Mouse (Mus musculus): Measurements from ENCODE around the gene Rwdd3.

The Rwdd3 gene

DNA sequence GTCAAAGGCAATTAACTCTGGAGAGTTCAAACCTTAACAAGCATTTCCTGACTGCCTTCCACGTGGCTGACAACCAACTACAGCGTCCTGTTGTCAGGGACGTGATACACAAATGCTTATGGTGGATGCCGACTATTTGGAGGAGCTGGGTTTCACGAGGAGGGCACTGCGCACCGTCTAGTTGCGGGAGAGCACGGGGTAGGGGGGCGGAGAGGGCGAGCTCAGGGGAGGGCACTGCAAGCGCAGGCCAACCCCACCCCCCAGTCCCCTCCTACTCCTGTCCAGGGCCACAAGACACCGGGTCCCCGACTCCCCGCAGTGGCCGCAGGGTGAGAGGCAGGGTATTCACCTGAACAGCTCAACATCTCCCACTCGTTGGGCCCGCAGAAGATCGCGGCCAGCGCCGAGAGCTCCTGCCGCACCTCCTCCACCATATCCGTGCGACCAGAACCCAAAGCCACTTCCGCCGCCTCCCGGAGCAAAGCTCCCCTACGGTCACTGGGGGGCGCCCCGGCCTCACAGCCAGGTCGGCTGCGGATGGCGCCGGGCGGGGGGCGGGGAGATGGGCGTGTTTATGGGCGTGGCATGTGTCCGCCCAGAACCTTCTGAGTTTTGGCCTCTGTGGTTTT, at the start of gene Rwdd3:
TSS of gene Rwdd3 (minus strand) at position 453 of the 629 bp plus-strand sequence.
- DNase-seq, result peak; percentile 92

DNA sequence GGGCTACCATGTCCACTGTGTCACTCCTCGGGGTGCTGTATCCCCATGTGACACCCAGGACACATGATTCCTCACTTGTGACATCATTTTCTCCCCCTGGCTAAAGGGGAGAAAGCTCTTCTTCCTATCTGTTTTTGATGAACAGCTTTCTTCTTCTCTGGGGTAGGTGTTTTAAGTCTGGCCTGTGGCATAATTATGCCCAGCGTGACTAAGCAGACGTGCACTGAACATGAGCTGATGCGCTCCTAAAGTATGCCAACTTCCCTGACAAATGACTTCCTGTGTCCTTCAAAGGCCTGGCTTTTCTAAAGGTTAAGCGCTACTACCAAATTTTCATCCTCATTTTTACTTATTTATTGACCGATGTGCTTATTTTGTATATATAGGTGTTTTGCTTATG, 45.5 kb upstream of the Rwdd3 start:
- DNase-seq, result no peak

DNA sequence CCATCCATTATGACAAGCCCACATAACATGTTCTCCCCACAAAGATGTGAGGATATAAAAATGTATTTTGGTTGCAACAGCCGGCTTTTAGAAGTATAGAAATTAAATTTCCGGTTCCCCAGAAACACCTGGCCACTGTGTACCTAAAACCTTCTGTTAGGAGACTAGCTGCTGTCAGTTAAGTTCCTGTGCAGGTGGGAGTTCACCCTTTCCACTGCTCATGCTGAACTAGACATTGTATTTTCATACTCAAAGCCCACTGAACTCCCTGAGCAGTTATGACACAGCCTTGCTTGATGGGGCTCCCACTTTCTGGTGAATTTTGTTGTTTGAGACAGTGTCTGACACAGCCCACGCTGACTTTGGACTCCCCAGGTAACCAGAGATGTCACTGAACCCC, 42.0 kb upstream of the Rwdd3 start:
- no peak for DNase-seq

DNA sequence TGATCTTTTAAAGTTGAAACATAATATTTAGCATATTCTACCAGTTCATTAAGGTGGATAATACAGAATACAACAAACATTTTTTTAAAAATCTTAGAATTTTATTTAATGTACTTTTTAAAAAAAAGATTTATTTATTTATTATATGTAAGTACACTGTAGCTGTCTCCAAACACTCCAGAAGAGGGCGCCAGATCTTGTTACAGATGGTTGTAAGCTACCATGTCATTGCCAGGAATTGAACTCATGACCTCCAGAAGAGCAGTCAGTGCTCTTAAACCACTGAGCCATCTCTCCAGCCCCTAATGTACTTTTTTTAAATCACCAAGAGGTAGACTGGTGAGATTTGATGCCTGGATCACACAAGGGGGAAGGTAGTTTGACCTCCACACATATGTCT, 40.7 kb upstream of the Rwdd3 start:
- DNase-seq, result no peak

DNA sequence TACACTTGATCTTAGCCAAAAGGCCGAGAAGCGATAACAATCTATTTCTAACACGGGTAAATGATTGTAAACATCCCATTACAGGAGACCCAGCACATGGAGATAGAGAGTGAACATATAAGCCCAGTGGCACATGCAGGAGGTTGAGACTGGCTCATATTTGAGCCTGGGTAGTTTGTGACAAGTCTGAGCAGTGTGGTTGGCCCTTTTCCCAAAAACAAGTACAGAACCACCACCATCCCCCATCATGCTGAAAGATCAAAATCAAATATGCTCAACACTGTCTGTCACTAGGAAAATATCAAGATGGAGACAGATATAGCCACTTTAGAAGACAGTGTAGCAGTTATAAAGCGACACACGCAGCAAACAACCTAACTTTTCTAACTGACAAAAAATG, 37.5 kb upstream of the Rwdd3 start:
- no peak for DNase-seq

DNA sequence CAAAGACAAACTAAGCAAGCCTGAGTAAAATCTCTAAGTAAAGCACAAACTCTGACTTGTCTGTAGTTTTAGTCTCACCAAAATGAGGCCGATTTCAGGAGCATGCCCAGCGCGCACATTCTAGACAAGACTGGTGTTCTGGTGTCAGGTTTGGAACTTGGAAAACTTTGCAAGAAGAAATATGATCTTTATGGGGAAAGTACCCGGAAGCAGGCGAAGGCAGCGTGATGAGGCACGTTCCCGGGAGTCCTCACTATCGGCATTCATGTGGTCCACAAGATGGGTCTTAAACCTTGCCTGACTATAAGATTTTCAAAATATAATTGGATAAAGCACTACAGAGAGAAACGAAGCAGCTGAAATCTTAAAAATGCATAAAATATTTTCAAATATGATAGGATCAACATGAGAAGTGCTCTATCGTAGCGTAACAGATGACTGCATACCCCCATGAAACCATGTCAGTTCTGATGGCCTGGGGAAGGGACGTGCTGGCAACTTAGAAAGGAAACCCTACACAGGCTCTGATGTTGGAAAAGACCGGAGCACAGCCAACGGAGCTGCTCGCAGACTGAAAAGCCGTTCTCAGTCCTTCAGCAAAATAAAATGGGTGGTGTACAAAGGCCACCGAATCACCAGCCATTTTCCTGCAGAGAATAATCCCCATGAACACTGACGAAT, 34.8 kb upstream of the Rwdd3 start:
- no peak for DNase-seq

DNA sequence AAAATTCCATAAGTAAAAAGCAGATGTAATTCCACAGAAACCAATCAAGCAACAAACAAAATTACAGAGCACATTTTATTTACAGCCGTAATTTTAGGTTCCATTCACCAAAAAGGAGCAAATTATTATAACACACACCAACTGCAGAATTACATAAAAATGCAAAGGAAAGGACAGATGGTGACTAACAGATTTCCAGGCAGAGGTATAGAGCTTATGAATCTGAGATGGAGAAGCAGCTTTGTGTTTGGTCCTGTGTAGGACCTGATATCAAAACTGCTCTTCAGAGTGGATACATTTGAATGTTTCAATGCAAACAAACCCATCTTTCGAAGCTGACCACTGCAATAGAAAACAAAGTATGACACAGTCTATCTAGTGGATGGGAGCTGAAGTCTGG, 31.1 kb upstream of the Rwdd3 start:
- no peak for DNase-seq

DNA sequence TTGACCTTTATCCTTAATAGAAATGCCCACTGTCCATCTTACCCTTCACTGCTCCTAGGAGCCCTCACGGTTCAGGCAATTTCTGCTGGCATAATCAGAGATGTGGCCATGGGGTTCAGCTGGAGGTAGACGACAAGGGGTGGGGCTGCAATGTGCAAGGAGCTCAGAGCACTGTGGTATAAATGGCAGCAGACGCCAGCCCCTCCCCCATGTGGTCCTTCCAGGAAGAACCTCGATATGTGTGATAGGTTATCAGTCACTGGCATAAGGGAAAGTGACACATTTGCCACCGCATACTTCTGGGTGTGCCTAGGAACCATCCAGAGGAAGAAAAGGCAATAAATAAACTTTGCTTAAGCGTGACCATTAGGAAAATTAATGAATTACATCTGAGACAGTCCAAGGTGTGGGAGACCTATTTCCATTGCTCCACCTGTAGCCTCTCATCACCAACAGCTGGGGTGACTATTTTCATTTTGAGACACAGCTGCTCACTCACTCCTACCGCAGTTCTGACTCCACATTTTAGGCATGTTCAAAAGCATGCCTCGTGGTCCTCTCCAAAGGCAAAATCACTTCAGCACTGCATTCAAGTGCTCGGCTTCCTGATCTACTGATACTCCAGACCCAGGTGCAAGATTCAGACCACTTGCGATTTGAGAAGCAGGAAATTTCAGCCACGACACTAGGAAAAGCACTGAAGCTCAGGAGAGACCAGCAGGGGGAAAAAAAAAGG, 29.7 kb upstream of the Rwdd3 start:
- DNase-seq, result no peak

DNA sequence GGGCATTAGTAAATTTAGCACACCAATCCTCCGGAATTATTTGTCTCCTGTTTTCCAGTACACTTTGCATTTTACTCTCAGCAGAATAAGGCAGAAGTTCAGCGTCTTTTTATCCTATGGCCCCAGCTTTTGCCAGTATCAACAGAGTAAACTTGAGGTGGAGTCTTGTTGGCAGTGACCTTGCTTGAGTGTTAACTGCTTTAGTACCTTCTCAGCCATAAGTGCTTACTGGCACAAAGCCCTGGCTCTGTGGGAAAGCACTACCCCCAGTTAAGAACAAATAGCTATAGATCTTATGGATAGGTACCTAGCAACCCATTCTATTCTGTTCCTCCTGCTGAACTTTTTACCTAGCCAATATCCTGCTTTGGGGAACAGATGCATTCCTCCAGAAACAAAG, 17.7 kb upstream of the Rwdd3 start:
- DNase-seq, result no peak

DNA sequence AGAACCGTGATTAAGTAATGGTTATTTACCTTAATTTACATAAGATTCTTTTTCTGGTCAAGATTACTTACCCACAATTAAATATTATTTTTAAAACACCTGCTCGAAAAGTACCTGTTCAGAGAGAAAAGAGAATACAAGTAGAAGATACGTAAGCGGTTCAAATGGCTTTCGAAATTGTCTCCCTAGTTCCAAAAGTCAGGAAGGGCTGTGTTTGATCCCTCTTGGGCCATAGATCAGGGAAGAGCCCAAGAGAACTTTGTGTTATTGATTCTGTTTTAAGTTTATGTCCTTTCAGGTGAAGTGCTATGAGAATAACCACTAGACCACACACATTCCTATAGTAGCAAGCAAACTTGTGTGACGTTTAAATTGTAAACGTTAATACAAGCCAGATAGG, 16.0 kb upstream of the Rwdd3 start:
- no peak for DNase-seq

DNA sequence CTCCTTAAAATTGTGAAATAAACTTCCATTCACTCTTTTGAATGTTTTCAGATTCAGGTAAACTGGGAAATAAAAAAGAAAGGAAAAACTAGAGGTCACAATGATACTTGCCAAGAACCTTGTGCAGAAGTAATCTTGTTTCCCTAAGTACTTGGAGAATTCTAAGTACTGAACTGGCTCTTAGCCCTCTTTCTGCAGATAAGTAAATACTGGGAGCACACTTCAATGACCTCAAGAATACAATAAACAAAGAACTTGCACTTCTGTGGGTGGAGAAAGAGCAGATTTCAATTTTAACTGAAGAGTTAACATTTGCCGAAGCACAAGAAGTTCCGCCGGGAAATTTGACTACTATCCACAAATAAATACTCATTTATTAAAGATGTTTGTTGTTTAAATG, 15.4 kb upstream of the Rwdd3 start:
- DNase-seq, result no peak

DNA sequence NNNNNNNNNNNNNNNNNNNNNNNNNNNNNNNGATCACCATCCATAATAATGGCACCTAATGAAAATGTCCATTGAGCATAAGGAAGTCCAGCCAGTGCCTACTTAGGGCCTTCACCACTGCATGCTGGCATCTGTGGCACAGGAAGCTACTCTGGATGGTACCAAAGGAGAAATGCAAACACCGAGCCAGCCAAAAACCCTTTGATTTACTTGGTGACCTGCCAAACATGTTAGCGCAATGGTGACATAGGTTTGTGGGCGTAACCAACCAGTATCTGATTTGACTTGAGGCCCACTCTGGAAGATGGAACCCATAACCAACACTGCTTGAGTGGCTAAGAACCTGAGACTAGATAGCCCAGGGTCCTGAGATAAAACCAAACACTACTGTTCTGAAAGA, 13.7 kb upstream of the Rwdd3 start:
- DNase-seq, result no peak

DNA sequence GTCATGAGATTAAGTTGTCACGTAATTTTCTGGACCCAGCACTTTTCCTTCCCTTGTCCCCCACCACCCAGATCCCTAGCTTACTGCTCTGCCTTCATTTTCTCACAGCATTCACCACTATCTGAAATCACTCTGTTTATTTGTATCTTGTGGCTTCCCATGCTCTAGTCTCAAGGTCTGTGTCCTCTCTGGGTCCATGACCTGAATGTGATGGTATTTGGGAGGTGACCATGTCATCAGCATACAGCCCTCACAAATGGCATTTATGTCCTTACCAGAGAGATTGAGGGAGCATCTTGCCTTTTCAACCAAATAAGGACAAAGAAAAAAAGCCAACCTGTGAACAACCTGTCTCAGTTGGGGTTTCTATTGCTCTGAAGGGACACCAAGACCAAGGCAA, 4.5 kb upstream of the Rwdd3 start:
- no peak for DNase-seq

DNA sequence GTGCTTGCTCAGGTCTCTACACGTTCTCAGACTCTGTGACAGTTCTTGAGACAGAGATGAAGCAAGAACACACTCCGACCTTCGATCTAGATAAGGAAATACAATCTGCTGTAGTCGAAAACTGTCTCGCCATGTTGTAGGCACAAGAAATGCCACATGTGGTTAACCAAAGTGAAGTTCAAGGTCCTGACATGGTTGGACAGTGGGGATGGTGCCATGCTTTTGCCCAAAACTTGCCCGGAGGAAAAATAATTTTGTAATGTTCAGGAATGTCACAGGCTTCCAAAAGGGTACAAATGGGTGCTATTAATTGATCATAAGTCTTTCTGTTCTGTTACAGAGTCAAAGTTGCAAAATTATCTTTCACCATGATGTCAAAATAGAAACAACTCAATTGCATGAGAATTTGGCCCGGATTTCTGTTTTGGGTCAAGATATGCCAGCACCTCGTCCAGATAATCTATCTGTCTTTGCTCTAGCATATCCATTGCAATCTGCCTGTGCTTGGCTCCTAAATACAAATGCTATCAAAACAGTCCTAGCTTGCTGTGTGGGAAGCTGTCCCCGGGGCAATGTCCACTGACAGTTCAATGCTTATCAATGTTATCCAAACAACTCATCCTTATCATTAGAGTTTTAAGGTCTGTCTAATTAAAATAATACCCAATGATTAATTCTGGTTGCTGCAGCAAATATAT, 2.9 kb upstream of the Rwdd3 start:
- DNase-seq, result no peak

DNA sequence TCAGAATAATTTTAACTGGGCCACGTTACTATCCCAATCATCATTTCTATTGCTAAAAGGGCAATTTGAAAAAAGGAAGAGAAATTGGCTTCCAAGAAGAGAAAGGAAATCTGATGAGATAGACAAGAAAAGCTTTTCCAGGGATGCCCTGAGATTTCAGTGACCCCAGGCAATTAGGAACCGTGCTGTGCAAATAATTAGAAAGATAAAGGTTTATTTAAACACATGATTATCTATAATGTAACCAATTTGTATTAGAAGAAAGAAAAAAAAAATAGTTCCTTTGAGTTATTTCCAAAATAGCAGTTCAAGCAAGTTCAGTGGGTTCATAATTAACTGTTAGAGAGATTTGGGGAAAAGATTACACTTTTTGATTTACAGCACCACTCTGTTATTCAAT, 1.2 kb upstream of the Rwdd3 start:
- DNase-seq, result no peak

DNA sequence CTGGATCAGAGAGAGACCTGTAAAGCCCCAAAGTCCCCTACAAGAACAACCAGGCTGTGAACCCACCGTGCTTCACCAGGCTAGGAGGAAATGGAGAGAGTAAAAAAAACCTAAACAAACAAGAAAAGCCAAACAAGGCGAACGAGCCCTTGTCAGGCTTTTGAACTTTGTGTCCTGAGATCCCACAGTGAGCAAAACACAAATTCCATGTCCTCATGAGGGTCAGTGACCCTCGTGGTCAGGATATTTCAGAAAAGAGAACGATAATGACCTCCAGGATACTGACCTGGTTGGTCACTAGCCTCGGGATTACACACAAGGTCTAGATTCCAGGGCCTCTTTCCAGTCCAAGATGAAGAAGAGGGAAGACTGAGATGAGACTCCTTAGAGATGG, 374 bp upstream of the Rwdd3 start:
- no peak for DNase-seq

DNA sequence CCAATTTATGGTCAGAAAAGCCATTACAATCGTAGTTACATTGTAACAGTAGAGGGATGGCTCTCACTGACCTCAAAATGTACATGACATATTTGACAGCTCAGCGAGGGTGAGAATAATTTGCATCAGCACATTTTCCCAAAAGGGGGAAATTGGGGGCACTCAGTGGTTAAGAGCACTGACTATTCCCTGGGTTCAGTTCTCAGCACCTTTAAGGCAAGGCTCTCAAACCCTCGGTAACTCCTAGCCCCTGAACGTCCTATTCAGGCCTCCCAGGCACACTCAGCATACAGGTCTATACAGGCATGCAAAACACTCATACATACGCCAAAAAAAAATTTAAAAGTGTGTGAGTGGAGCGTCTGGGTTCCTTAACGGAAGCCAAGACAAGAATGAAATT, 864 bp downstream of the Rwdd3 start:
- no peak for DNase-seq

DNA sequence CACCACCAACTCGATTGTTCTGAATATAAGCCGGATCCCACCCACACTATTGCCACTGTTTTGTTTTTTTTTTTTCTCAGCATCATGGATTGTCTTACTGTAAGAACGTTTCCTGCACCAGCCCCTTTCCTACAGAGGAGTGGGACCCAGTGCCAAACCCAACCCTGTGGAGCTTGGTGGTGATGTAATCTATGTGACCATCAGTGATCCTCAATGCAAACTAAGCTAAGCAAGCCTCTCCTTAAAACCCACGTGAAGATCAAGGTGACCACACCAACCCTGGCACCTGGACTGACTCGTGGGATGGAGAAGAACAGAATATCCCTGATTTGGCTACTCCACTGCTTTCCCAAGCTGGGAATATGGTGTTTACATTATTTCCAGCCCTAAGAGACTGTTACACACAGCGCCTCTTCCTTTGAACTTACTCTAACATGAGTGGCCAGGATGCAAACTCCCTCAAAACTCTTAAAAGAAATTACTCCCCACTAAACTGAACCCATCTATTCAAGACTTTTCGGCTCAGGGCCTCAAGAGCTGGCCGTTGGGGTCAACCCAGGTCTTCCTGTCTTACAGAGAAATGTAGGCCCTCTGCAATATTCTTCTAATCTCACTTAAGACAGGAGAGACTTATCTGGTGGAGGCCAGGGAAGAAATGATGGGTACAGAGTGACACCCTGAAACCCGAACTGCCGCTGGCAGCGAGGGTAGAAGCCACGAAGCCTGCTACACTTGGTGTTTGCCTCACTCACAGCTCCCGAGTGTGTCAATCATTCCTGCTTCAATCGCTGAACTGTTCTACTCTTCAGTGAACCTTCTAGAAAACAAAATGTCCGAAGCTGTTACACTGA, 2.2 kb downstream of the Rwdd3 start:
- DNase-seq, result no peak

DNA sequence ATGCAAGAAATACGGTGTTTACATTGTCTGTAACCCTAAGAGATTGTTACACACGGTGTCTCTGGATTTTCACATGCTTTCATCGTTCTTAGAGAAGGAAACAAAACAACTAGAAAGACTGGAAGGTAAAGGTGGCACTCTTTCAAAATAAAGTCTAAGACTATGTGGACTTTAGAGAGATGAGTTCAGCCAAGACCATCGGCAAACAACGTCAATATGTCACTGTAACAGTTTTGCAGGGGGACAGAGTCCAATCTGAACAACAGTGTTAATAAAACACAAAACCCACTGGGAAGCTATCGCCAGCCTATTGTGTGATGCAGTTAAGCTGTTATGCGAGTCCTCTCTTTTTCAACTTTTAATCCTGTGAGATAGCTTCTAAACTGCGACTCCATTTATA, 2.9 kb downstream of the Rwdd3 start:
- DNase-seq, result no peak

DNA sequence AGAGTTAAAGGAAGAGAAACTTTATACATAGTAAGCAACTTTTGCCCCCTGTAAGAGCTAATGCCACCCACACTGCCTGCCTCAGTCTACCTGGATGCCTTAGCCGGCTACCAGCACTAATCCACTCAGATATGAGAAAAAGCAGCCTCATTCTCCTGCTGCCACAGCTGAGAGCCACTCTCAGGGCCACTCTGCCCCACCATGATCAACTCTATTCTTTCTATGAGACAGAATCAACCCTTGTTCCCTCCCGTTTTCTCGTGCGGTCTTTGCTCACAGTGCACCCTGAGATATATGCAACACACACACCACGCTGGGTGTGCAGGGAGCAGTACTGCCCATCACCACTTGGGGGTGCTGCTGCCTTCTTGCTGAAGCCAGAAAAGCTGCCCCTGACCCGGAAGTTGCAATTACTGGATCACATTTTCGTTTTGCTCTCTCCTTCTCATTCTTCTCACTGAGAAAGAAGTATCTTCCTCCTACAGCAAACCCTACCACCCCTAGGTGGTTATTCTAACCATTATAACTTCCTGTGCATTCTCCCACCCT, 8.2 kb downstream of the Rwdd3 start:
- DNase-seq, result peak; percentile 29

DNA sequence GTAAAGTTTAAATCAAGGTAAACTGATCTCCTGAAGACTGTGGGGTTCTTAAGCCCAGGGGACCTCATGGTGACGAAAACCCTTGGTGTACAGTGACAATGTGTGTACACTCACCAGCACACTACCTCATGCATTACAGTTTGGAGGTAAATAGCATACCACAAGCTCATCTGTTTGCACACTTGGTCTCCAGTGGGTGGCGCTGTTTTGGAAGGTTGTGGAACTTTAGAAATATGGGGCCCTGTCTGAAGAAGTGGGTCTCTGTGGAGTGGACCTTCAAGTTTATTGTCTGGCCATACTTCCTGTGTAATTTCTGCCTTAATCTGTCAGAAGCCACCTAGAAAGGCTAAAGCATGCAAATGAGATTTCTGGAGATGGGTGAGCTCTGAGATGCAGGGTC, 9.8 kb downstream of the Rwdd3 start:
- DNase-seq, result no peak

DNA sequence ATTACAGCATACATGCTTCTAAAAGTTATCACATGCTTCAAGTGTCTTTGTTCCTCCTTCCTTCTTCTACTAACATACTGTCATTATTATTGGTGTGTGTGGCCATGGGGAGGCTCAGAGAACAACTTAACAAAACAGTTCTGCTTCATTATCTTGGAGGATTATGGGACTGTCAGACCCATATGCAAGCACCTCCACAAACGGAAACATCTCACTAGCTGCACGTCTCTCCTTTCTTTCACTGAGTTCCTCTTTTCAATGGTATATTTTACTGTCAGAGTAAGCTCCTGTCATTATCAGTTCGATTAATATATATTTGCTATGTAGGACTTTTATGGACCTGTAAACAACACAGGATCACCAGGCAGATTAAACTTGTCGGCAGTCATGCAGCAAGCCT, 11.1 kb downstream of the Rwdd3 start:
- no peak for DNase-seq

DNA sequence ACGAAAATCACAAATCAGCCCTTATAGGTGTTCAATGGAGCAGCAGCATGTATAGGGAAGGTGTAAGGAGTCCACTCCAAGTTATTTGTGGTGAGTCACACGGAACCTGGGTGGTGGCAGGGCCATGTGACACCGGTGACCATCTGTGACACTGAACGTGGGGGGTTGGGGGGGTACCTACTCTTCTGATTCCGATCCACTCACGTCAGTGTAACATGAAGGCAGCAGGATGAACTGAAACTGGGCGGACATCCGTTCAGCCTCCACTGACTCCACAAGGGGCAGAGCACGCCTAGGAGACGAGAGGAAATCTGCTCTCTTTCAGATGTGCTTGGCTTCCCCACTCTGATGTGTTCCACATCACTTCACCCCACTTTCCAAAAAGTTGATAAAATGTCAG, 11.9 kb downstream of the Rwdd3 start:
- DNase-seq, result no peak
